Mouse (Mus musculus): Measurements from ENCODE around the gene Cnn3. TPM values are rescaled to one million over a fixed set of nuclear protein-coding genes. Genes with fewer than 3 reads are reported as not detected.

Gene Cnn3
- total RNA-seq, 2 experiments from 2014 or later, result 194 to 214 TPM

GRCm38 (mm10) chr3:121483266-121484161, 57.2 kb downstream of the Cnn3 start:
- no peak for DNase-seq (ENCODE audit: low spot score in 2 of 2)

- DNase-seq (ENCODE audit: low spot score in 2 of 2), result no peak
These were observed 58.9 kb downstream of the Cnn3 start for GRCm38 (mm10) chr3:121485201-121485600.

GRCm38 (mm10) chr3:121489462-121490118, 63.3 kb downstream of the Cnn3 start:
- peak in 1 of 2 experiments; percentile 39 for DNase-seq (ENCODE audit: low spot score in 2 of 2)

- DNase-seq (ENCODE audit: low spot score in 2 of 2), result no peak
These were observed 64.6 kb downstream of the Cnn3 start for GRCm38 (mm10) chr3:121490941-121491340.

- DNase-seq (ENCODE audit: low spot score in 2 of 2), result no peak
These were observed 65.7 kb downstream of the Cnn3 start for GRCm38 (mm10) chr3:121492026-121492425.

GRCm38 (mm10) chr3:121493997-121494421, 67.7 kb downstream of the Cnn3 start:
- DNase-seq (ENCODE audit: low spot score in 2 of 2), result no peak

GRCm38 (mm10) chr3:121500225-121500624, 73.9 kb downstream of the Cnn3 start:
- peak; percentile 70 to 73 for DNase-seq (ENCODE audit: low spot score in 2 of 2)

- no peak for DNase-seq (ENCODE audit: low spot score in 2 of 2)
These were observed 74.4 kb downstream of the Cnn3 start for GRCm38 (mm10) chr3:121500734-121501133.

- no peak for DNase-seq (ENCODE audit: low spot score in 2 of 2)
These were observed 78.7 kb downstream of the Cnn3 start for GRCm38 (mm10) chr3:121504927-121505487.

GRCm38 (mm10) chr3:121506175-121506574, 79.9 kb downstream of the Cnn3 start:
- no peak for DNase-seq (ENCODE audit: low spot score in 2 of 2)

- no peak for DNase-seq (ENCODE audit: low spot score in 2 of 2)
These were observed 80.5 kb downstream of the Cnn3 start for GRCm38 (mm10) chr3:121506756-121507155.

- DNase-seq (ENCODE audit: low spot score in 2 of 2), result no peak
These were observed 81.4 kb downstream of the Cnn3 start for GRCm38 (mm10) chr3:121507678-121508077.

Other genes starting within 250 kb of the Cnn3 start
- 1 to 10 TPM; 3.0 to 5.4 TPM for gene Tmem56, start 143.4 kb upstream of the Cnn3 start, total RNA-seq (2021)
- 10 to 100 TPM; 10.7 to 14.0 TPM for gene Alg14, start 134.7 kb upstream of the Cnn3 start, total RNA-seq (2021)
- gene Slc44a3, start 105.9 kb downstream of the Cnn3 start, total RNA-seq (2021), result under 1 TPM; 0.76 to 0.88 TPM
- gene 4930432M17Rik, start 244.3 kb downstream of the Cnn3 start, total RNA-seq (2021), result not detected